Mouse (Mus musculus): ENCODE measurements around the gene Ak7. TPM values are rescaled to one million over a fixed set of nuclear protein-coding genes. Genes with fewer than 3 reads are reported as not detected.

Gene Ak7
- polyA plus RNA-seq, 1 experiment: 0.02 TPM

DNA sequence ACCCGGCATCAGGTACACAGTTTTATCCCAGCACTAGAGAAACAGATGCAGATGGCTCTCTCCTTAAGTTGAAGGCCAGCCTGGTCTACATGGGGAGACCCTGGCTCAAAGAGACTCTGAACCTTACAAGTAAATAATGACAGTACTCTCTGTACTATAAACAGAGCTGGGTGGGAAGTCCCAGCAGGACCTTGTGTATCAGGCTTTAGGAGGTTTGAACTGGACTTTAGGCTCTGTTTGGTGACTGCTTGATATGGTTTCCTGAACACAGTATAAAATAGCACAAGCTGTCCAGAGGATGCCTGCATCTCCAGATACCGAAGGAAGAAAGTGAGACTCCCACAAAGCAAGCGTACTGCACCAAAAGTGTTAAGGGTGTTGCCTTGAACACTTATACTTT, 19.0 kb upstream of the Ak7 start:
- WGBS: 95% methylated on average over 3 of the region's 3 CpGs
- Histone ChIP-seq H3K36me3 (ENCODE audit: control insufficient read depth, insufficient read depth, low read length) (peaks cover 3% of the 10 kb centered on the region), H3K27me3 (ENCODE audit: control insufficient read depth, insufficient read depth, low read length) (no peaks in the 10 kb centered on the region), H3K4me1 (ENCODE audit: control insufficient read depth, insufficient read depth, insufficient read length) (peaks cover 3% of the 10 kb centered on the region; the same call in 1 of the 2 replicates), H3K27ac (ENCODE audit: insufficient read depth, low read length) (no peak overlapping the region), H3K4me3 (ENCODE audit: extremely low read depth, insufficient read depth, insufficient read length) (no peak overlapping the region)
- DNase-seq (ENCODE audit: low read depth in 1 of 2, low spot score in 2 of 2): no peak
- TF ChIP-seq POLR2A (IDR thresholded peaks at IDR 0.05; ENCODE audit: low read depth, low read length) (no peak), CTCF (IDR thresholded peaks at IDR 0.05; ENCODE audit: extremely low read depth, insufficient read depth, insufficient read length, insufficient replicate concordance) (no peak)

DNA sequence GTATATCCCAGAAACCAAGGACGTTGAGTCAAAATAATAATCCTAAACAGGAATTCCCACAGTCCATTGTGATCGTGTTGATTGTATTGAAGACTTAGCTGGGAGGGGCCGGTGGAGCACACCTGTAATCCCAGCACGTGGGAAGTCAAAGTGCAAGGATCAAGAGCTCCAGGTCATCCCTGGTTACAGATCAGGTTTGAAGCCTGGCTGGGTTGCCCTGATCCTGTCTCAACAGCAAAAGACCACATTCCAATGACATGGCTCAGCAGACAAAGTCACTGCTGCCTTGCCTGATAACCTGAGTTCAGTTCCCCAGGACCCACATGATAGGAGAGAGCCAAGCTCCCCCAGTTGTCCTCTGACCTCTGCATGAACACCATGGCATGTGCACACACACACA, 18.4 kb upstream of the Ak7 start:
- Histone ChIP-seq H3K27ac (ENCODE audit: insufficient read depth, low read length) (no peak overlapping the region), H3K36me3 (ENCODE audit: control insufficient read depth, insufficient read depth, low read length) (peaks cover 3% of the 10 kb centered on the region), H3K4me3 (ENCODE audit: extremely low read depth, insufficient read depth, insufficient read length) (no peak overlapping the region), H3K27me3 (ENCODE audit: control insufficient read depth, insufficient read depth, low read length) (no peaks in the 10 kb centered on the region), H3K4me1 (ENCODE audit: control insufficient read depth, insufficient read depth, insufficient read length) (peaks cover 3% of the 10 kb centered on the region; the same call in 1 of the 2 replicates)
- no peak for DNase-seq (ENCODE audit: low read depth in 1 of 2, low spot score in 2 of 2)
- WGBS: 95% methylated on average over 4 of the region's 4 CpGs
- no peak for TF ChIP-seq CTCF (IDR thresholded peaks at IDR 0.05; ENCODE audit: extremely low read depth, insufficient read depth, insufficient read length, insufficient replicate concordance)
- TF ChIP-seq POLR2A (IDR thresholded peaks at IDR 0.05; ENCODE audit: low read depth, low read length): no peak

DNA sequence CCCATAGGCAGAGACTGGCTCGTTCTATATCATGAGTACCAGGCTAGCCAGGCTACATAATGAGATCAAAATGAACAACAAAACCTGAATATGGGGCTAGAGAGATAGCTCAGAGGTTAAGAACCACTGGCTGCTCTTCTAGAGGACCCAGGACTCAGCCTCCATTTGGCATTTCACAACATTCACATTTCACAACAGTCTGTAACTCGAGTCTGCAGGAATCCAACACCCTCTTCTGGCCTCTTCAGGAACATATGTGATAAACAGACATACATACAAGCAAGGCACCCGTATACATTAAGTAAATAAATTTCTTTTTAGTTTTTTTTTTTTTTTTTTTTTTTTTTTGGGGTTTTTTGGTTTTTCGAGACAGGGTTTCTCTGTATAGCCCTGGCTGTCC, 17.2 kb upstream of the Ak7 start:
- no peak for TF ChIP-seq POLR2A (IDR thresholded peaks at IDR 0.05; ENCODE audit: low read depth, low read length)
- TF ChIP-seq CTCF (IDR thresholded peaks at IDR 0.05; ENCODE audit: extremely low read depth, insufficient read depth, insufficient read length, insufficient replicate concordance): no peak
- Histone ChIP-seq H3K4me3 (ENCODE audit: extremely low read depth, insufficient read depth, insufficient read length) (no peak overlapping the region), H3K4me1 (ENCODE audit: control insufficient read depth, insufficient read depth, insufficient read length) (peaks cover 3% of the 10 kb centered on the region; the same call in 1 of the 2 replicates), H3K27me3 (ENCODE audit: control insufficient read depth, insufficient read depth, low read length) (no peaks in the 10 kb centered on the region), H3K36me3 (ENCODE audit: control insufficient read depth, insufficient read depth, low read length) (peaks cover 3% of the 10 kb centered on the region), H3K27ac (ENCODE audit: insufficient read depth, low read length) (no peak overlapping the region)
- no peak for DNase-seq (ENCODE audit: low read depth in 1 of 2, low spot score in 2 of 2)
- WGBS: 77% methylated on average over 4 of the region's 4 CpGs

DNA sequence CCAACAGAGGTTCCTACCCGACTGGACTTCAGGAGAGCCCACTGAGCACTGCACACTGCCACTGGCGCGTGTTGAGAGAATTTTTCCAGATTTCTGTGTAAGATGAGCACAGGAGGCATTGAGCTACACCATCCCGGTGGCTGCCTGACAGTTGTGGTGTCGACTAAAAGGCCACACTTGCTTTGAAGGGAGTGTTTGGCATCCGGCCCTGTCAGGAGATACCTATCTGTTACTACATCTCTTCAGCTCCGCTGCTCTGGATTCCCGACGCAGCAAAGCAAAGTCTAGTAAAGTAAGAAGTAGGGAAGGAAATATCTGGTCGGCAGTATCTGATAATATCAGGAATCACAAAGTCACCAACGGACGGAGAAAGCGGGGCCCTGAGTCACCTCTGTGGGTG, 16.3 kb upstream of the Ak7 start:
- H3K36me3 ChIP-seq (ENCODE audit: control insufficient read depth, insufficient read depth, low read length): peaks cover 3% of the 10 kb centered on the region
- no peak overlapping the region for H3K27ac ChIP-seq (ENCODE audit: insufficient read depth, low read length)
- DNase-seq (ENCODE audit: low read depth in 1 of 2, low spot score in 2 of 2): no peak
- WGBS: 85% methylated on average over 13 of the region's 13 CpGs
- H3K27me3 ChIP-seq (ENCODE audit: control insufficient read depth, insufficient read depth, low read length): no peaks in the 10 kb centered on the region
- H3K4me3 ChIP-seq (ENCODE audit: extremely low read depth, insufficient read depth, insufficient read length): no peak overlapping the region
- peaks cover 3% of the 10 kb centered on the region; the same call in 1 of the 2 replicates for H3K4me1 ChIP-seq (ENCODE audit: control insufficient read depth, insufficient read depth, insufficient read length)
- TF ChIP-seq CTCF (IDR thresholded peaks at IDR 0.05; ENCODE audit: extremely low read depth, insufficient read depth, insufficient read length, insufficient replicate concordance) (no peak), POLR2A (IDR thresholded peaks at IDR 0.05; ENCODE audit: low read depth, low read length) (no peak)

DNA sequence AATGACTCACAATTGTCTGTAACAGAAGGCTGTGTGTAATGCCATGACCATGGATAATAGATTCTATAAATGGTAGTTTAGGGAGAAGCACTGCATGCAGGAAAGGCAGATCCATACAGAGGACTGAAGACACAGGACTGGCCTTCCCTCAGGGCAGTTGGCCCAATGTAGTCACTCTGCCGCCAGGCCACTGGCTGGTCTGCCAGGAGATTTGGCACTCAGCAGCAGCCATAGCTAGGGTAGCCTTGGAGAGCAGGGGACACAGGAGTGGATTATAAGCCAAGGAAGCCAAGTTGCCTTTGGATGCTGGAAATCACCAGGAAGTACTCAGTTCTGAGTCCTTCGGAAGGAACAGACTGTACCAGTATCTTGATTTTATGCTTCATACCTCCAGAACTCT, 11.8 kb upstream of the Ak7 start:
- no peak overlapping the region for H3K27ac ChIP-seq (ENCODE audit: insufficient read depth, low read length)
- no peak for DNase-seq (ENCODE audit: low read depth in 1 of 2, low spot score in 2 of 2)
- H3K27me3 ChIP-seq (ENCODE audit: control insufficient read depth, insufficient read depth, low read length): no peaks in the 10 kb centered on the region
- no peaks in the 10 kb centered on the region for H3K4me1 ChIP-seq (ENCODE audit: control insufficient read depth, insufficient read depth, insufficient read length)
- H3K36me3 ChIP-seq (ENCODE audit: control insufficient read depth, insufficient read depth, low read length): peaks cover 4% of the 10 kb centered on the region
- no peak overlapping the region for H3K4me3 ChIP-seq (ENCODE audit: extremely low read depth, insufficient read depth, insufficient read length)
- 92% methylated on average over 2 of the region's 2 CpGs for WGBS
- TF ChIP-seq CTCF (IDR thresholded peaks at IDR 0.05; ENCODE audit: extremely low read depth, insufficient read depth, insufficient read length, insufficient replicate concordance) (no peak), POLR2A (IDR thresholded peaks at IDR 0.05; ENCODE audit: low read depth, low read length) (no peak)

DNA sequence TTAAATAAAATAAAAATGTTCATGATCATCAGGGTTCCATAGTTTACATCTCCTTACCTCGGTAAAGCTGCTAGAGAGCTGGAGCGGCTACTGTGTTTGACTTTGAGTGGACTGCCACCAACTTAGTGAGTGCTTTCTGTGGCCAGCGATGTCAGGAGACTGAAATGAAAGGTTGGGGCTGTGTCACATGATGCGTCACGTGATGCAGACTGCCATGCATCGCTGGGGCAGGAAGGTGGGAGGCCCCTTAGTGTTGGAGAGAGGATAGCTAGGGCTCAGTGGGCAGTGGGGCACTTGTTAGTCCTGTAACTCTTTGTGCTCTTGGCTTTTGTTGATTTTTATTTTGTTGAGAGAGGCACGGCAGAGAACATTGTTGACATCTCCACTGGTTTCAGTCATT, 9.9 kb upstream of the Ak7 start:
- peaks cover 7% of the 10 kb centered on the region for H3K36me3 ChIP-seq (ENCODE audit: control insufficient read depth, insufficient read depth, low read length)
- DNase-seq (ENCODE audit: low read depth in 1 of 2, low spot score in 2 of 2): no peak
- no peak for TF ChIP-seq CTCF (IDR thresholded peaks at IDR 0.05; ENCODE audit: extremely low read depth, insufficient read depth, insufficient read length, insufficient replicate concordance)
- no peak for TF ChIP-seq POLR2A (IDR thresholded peaks at IDR 0.05; ENCODE audit: low read depth, low read length)
- H3K4me1 ChIP-seq (ENCODE audit: control insufficient read depth, insufficient read depth, insufficient read length): no peaks in the 10 kb centered on the region
- no peak overlapping the region for H3K4me3 ChIP-seq (ENCODE audit: extremely low read depth, insufficient read depth, insufficient read length)
- WGBS: 94% methylated on average over 7 of the region's 7 CpGs
- H3K27ac ChIP-seq (ENCODE audit: insufficient read depth, low read length): no peak overlapping the region
- H3K27me3 ChIP-seq (ENCODE audit: control insufficient read depth, insufficient read depth, low read length): no peaks in the 10 kb centered on the region

DNA sequence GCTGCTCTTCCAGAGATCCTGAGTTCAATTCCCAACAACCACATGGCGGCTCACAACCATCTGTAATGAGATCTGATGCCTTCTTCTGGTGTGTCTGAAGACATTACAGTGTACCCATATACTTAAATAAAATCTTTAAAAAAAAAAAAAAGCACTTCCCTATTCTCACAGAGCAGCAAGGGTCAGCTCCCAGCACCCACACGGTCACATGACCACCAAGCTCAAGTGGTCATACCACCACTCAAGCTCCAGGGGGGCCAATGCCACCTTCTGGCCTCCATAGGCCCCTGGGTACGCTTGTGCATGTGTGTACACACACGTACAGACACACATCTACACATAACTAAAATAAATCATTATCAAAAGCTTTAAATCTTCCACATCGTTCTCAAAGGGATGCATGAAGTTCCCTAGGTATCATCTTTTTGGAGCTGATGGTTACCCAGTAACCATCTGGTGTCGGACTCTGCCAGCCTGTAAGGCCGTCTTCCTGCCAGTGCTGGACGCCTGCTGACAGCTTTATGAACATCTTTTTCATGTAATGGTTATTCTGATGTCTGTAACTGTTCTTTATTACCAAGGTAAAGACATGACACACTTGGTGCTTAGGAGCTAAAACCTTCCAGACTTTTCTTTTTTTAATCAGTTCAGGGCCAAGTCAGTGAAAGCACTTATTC, 8.5 kb upstream of the Ak7 start:
- Histone ChIP-seq H3K27ac (ENCODE audit: insufficient read depth, low read length) (no peak overlapping the region), H3K4me1 (ENCODE audit: control insufficient read depth, insufficient read depth, insufficient read length) (no peaks in the 10 kb centered on the region), H3K36me3 (ENCODE audit: control insufficient read depth, insufficient read depth, low read length) (peaks cover 7% of the 10 kb centered on the region), H3K27me3 (ENCODE audit: control insufficient read depth, insufficient read depth, low read length) (no peaks in the 10 kb centered on the region), H3K4me3 (ENCODE audit: extremely low read depth, insufficient read depth, insufficient read length) (no peak overlapping the region)
- TF ChIP-seq CTCF (IDR thresholded peaks at IDR 0.05; ENCODE audit: extremely low read depth, insufficient read depth, insufficient read length, insufficient replicate concordance) (no peak), POLR2A (IDR thresholded peaks at IDR 0.05; ENCODE audit: low read depth, low read length) (no peak)
- DNase-seq (ENCODE audit: low read depth in 1 of 2, low spot score in 2 of 2): no peak
- 89% methylated on average over 8 of the region's 8 CpGs for WGBS

Data from spleen, adult 2 months (tissue).